Mouse (Mus musculus) forebrain, embryonic 14.5 days (tissue): ENCODE results near the gene Rasip1. TPM values are rescaled to one million over a fixed set of nuclear protein-coding genes. Genes with fewer than 3 reads are reported as not detected.

Source experiments
- ATAC-seq: fragments of 200-750 bp; cut with Nextera tagmentation; 2 replicates; pipeline ENCODE4 v1.8.0; 2017; ENCODE audit warnings: mild to moderate bottlenecking, moderate library complexity
- DNase-seq: peaks from one replicate; pipeline ENCODE4 v3.0.0-alpha.2; 2015; ENCODE audit warnings: low spot score
- H3K27ac ChIP-seq: fragments of 300-500 bp; sonication (generic); 2 replicates; pipeline ENCODE4 v1.5.1; 2014; ENCODE audit warnings: low read depth, mild to moderate bottlenecking, control low read depth, low read length, moderate library complexity
- H3K27me3 ChIP-seq: fragments of 300-500 bp; sonication (generic); replicated peaks from 2 replicates; pipeline ENCODE4 v1.6.1; 2014; ENCODE audit warnings: low read length, control low read depth, mixed read lengths; ENCODE audit not compliant: control insufficient read depth, insufficient read depth
- H3K36me3 ChIP-seq: fragments of 300-500 bp; sonication (generic); 2 replicates; pipeline ENCODE4 v1.6.1; 2014; ENCODE audit warnings: low read length, control low read depth; ENCODE audit not compliant: control insufficient read depth, insufficient read depth
- H3K4me1 ChIP-seq: fragments of 300-500 bp; sonication (generic); 2 replicates; pipeline ENCODE4 v1.6.1; 2014; ENCODE audit warnings: antibody characterized with exemption, low read length, control low read depth; ENCODE audit not compliant: control insufficient read depth, insufficient read depth
- H3K4me2 ChIP-seq: fragments of 300-500 bp; sonication (generic); 2 replicates; pipeline ENCODE4 v1.6.1; 2014; ENCODE audit warnings: mild to moderate bottlenecking, control low read depth, low read length
- H3K4me3 ChIP-seq: fragments of 300-500 bp; sonication (generic); 2 replicates; pipeline ENCODE4 v1.5.1; 2014; ENCODE audit warnings: low read depth, low read length, control low read depth
- H3K9ac ChIP-seq: fragments of 300-500 bp; sonication (generic); 2 replicates; pipeline ENCODE4 v1.6.1; 2014; ENCODE audit warnings: mild to moderate bottlenecking, low read length, control low read depth, moderate library complexity
- H3K9me3 ChIP-seq: fragments of 300-500 bp; sonication (generic); replicated peaks from 2 replicates; pipeline ENCODE4 v1.6.1; 2016; ENCODE audit warnings: low read length, control low read depth, mixed read lengths; ENCODE audit not compliant: control insufficient read depth
- WGBS: fragments of 180-500 bp; shearing (Covaris S2); extraction: QIAGEN DNeasy Blood & Tissue Kit; methylation state at CpG from one replicate; pipeline ENCODE4 v1.1.7; 2014; 5-methylcytosine and 5-hydroxymethylcytosine counted together
- polyA plus RNA-seq: library from polyadenylated mRNA; unstranded; fragments of >200 nt; fragmentation: Nextera tagmentation; extraction: Ambion mirVana; gene quantifications from 2 replicates; pipeline ENCODE4 v1.2.1, GENCODE M21; 2014

Gene Rasip1
- polyA plus RNA-seq, 1 experiment from 2014 or later: 7.3 TPM

- DNase-seq: peak; percentile 55
- Histone ChIP-seq H3K36me3 (no peaks in the 10 kb centered on the region), H3K9ac (no peak overlapping the region), H3K9me3 (no peaks in the 10 kb centered on the region), H3K27me3 (no peaks in the 10 kb centered on the region), H3K4me3 (no peak overlapping the region), H3K27ac (no peak overlapping the region), H3K4me1 (no peaks in the 10 kb centered on the region), H3K4me2 (no peak overlapping the region)
- ATAC-seq: no peak
- WGBS: 68% methylated on average over 14 of the region's 14 CpGs
Observed at GRCm38 (mm10) chr7:45667761-45668160, 40.5 kb downstream of the Rasip1 start.

- H3K27ac ChIP-seq: no peak overlapping the region
- H3K4me1 ChIP-seq: no peaks in the 10 kb centered on the region
- no peaks in the 10 kb centered on the region for H3K9me3 ChIP-seq
- no peak overlapping the region for H3K9ac ChIP-seq
- H3K4me2 ChIP-seq: no peak overlapping the region
- no peak overlapping the region for H3K4me3 ChIP-seq
- H3K27me3 ChIP-seq: no peaks in the 10 kb centered on the region
- no peak for DNase-seq
- no peaks in the 10 kb centered on the region for H3K36me3 ChIP-seq
- 96% methylated on average over 9 of the region's 9 CpGs for WGBS
- ATAC-seq: no peak
Observed at GRCm38 (mm10) chr7:45668921-45669320, 41.6 kb downstream of the Rasip1 start.

DNA sequence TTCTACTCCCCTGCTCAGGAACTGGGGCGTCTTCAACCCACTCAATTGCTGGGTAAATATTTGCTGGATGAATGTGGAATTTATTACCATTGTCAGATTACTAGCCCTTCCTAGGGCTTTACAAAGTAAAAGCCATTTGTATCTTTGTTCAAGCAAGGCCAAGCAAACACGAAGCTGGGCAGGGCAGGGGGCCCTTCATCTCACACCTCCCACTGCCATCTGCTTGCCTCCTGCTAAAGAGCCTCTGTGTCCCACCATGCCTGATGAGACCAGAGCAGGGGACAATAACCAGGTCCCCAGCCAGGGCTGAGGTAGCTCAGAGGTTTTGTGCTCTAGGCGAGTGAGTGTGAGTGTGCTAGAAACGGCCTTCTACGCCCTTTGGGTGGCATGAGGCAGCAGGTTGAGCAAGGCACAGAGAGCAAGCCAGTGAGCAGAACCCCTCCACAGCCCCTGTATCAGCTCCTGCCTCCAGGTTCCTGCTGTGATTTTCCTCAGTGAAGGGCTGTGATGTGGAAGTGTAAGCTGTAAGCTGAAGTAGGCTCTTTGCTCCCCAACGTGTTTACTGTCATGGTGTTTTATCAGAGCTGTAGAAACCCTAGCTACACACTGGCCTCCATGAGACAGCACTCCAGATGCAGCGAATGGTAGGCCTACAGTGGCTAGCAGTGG is 50.5 kb downstream of the Rasip1 start:
- DNase-seq: no peak
- 77% methylated on average over 7 of the region's 7 CpGs for WGBS
- H3K4me1 ChIP-seq: no peaks in the 10 kb centered on the region
- no peak overlapping the region for H3K9ac ChIP-seq
- no peak overlapping the region for H3K4me3 ChIP-seq
- ATAC-seq: no peak
- no peak overlapping the region for H3K27ac ChIP-seq
- H3K9me3 ChIP-seq: no peaks in the 10 kb centered on the region
- H3K36me3 ChIP-seq: no peaks in the 10 kb centered on the region
- H3K27me3 ChIP-seq: no peaks in the 10 kb centered on the region
- no peak overlapping the region for H3K4me2 ChIP-seq

GRCm38 (mm10) chr7:45678513-45678912 is 51.2 kb downstream of the Rasip1 start:
- Histone ChIP-seq H3K4me3 (no peak overlapping the region), H3K27ac (no peak overlapping the region), H3K4me1 (no peaks in the 10 kb centered on the region), H3K9ac (no peak overlapping the region), H3K27me3 (no peaks in the 10 kb centered on the region), H3K9me3 (no peaks in the 10 kb centered on the region), H3K4me2 (no peak overlapping the region), H3K36me3 (no peaks in the 10 kb centered on the region)
- ATAC-seq (no peak), DNase-seq (no peak)
- WGBS: 93% methylated on average over 14 of the region's 14 CpGs

- Histone ChIP-seq H3K27ac (no peak overlapping the region), H3K4me2 (no peak overlapping the region), H3K36me3 (no peaks in the 10 kb centered on the region), H3K9me3 (no peaks in the 10 kb centered on the region), H3K9ac (no peak overlapping the region), H3K4me1 (no peaks in the 10 kb centered on the region), H3K4me3 (no peak overlapping the region), H3K27me3 (no peaks in the 10 kb centered on the region)
- WGBS: 67% methylated on average over 14 of the region's 14 CpGs
- DNase-seq (no peak), ATAC-seq (no peak)
Observed at GRCm38 (mm10) chr7:45679966-45680621, 52.8 kb downstream of the Rasip1 start.

- DNase-seq (no peak), ATAC-seq (no peak)
- H3K4me1 ChIP-seq: no peaks in the 10 kb centered on the region
- H3K36me3 ChIP-seq: no peaks in the 10 kb centered on the region
- H3K9ac ChIP-seq: no peak overlapping the region
- no peak overlapping the region for H3K4me2 ChIP-seq
- 87% methylated on average over 8 of the region's 8 CpGs for WGBS
- no peaks in the 10 kb centered on the region for H3K9me3 ChIP-seq
- no peak overlapping the region for H3K4me3 ChIP-seq
- no peak overlapping the region for H3K27ac ChIP-seq
- H3K27me3 ChIP-seq: no peaks in the 10 kb centered on the region
Observed at GRCm38 (mm10) chr7:45681046-45681736, 53.9 kb downstream of the Rasip1 start.

DNA sequence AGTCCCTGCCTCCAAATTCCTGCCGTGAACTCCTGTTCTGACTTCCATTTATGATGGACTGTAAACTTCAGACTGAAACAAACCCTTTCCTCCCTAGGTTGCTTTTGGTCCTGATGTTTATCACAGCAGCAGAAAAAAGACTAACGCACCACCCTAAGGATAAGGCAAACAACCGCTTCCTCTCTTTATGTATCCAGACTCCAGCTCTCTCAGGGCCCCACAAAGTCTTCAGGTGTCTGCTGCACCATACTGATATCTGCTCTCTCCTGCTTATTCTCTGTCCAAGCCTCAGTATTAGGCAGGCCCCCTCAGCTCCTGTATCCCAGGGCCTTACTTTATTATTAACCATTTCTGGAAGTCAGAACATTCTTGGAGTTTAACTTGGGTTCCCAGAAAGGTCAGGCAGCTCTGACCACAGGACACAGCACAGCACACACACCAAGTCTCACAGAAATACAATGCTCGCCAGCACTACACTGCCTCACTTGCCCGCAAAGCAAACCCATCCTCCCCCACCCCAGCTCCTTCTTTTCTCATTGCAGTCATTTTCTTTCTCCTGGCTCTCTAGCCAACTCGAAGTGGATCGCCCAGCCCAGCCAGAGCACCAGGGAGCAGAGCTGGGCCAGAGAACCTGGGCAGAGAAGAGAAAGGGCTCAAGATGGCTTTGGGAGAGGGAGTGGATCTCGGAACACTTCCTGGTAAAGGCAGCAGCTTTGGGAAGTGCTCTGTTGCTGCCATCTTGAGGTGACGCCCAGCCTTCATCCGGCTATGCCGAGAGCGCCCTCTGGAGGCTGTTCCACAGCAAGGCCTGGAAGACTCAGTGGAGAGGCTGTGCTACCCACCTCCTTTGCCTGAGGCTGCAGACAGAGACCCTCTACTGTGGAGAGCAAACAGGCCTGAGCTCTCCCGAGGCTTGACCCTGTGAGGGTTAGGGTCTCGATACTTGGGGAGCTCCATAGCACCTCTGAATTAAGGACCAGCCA is 55.1 kb downstream of the Rasip1 start:
- Histone ChIP-seq H3K4me3 (no peak overlapping the region), H3K9ac (no peak overlapping the region; the same call in 1 of the 2 replicates), H3K27me3 (no peaks in the 10 kb centered on the region), H3K4me2 (peak overlapping the region; percentile 33), H3K9me3 (no peaks in the 10 kb centered on the region), H3K36me3 (no peaks in the 10 kb centered on the region), H3K27ac (peak overlapping the region; percentile 34; the same call in 1 of the 2 replicates), H3K4me1 (no peaks in the 10 kb centered on the region)
- peak; percentile 84 for ATAC-seq
- peak; percentile 94 for DNase-seq
- WGBS: 29% methylated on average over 14 of the region's 14 CpGs

DNA sequence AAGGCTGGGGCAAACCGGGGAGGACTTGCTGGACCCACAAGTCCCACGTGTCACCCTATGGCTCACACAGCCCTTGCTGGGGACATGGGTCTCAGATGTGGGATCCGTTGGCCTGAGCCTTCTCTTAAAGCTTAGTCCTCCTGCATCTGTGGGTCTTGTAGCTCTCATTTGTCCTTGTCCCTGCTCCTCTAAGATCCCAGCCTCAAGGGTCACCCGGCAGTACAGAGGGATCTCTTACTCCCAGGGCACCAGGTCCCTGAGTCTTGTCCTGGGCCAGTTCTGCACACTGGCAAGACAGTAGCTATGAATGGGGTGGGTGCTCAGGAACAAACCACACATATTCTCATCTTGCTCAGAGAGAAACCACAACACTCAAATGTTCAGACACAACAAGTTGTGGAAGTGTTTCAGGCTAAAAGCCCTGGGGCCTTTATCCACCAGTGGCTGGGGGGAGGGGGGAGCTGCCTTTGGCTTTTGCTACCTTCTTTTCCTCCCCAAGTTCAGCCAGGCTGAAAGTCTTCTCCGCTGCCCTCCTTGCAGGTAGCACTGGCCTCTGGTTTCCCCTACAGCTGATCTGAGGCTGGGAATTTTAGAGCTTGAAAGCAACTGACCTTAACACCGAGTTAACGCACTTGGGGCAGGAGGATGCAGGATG is 56.2 kb downstream of the Rasip1 start, which contains the start of gene Ntn5:
TSS of gene Ntn5 (plus strand) at position 627 of the 655 bp plus-strand sequence.
- Histone ChIP-seq H3K4me3 (no peak within 1 kb of the TSS), H3K27me3 (no peaks in the 10 kb centered on the region), H3K4me1 (no peaks in the 10 kb centered on the region), H3K9ac (0 out of 2 replicates have a peak within 1 kb of the TSS, but pooled peaks have one; percentile 3), H3K9me3 (no peaks in the 10 kb centered on the region), H3K27ac (no peak within 1 kb of the TSS), H3K36me3 (no peaks in the 10 kb centered on the region), H3K4me2 (no peak within 1 kb of the TSS)
- WGBS: 82% methylated on average over 7 of the region's 7 CpGs
- ATAC-seq (no peak), DNase-seq (no peak)
